ENCODE assay signal across 9 mouse cellular contexts in the genomic region with DNA sequence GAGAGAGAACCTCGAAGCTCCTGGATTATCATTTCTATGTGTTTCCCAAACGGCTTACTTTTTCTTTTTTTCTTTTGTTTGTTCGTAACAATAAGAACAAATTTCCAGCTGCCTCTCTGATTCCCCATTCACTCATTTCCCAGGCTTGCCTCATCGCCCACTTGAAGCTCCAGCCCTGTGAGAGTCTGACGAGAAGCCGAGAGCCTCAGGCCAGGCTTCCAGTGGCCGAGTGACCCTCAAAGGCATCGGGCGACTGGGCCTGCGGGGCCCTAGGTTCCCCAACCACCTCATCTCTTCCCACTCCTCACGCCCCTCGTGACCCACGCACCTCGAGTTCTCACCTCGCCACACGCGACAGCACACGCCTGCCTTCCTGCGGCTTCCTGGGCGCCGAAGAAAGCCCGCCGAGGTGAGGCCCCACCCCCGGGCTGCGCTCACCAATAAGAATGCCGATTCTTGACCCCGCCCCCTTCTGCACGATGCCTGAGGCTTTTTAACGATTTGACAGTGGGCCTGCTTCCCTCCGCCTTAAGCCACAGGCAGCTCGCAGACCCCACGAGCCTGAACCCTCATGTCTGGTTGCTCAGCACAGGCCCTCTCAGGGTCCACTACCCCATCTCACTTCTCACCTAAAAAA. TPM values are rescaled to one million over a fixed set of nuclear protein-coding genes. Genes with fewer than 3 reads are reported as not detected.
DNase-seq lines count a peak whose midpoint lies in the region; ATAC-seq lines count a peak whose summit lies in the region.
"Had no signal": no experiment of that assay in that cellular context is flagged by ENCODE, and none has a peak within 500 bp of the region (broad histone marks: within the 10 kb centered on the region; RNA-seq: fewer than 3 reads in every experiment).

No protein-coding gene starts in this region.

- peak overlapping the region; percentile 57 for H3K4me2 ChIP-seq in heart, embryonic 11.5 days
- H3K4me2 ChIP-seq in intestine, embryonic 16.5 days (ENCODE audit: low read depth, low read length), result peak overlapping the region; percentile 48
- peak overlapping the region; percentile 36 for H3K4me2 ChIP-seq in midbrain, embryonic 11.5 days

- no peak for DNase-seq in heart, postnatal 14 days
- peak; percentile 66 for DNase-seq in embryonic facial prominence, embryonic 10.5 days (ENCODE audit: low spot score)
- no peak for DNase-seq in midbrain, embryonic 11.5 days (ENCODE audit: low spot score, missing footprints)
- no peak for DNase-seq in adrenal gland, adult (ENCODE audit: inconsistent age in 2 of 2, low spot score in 1 of 2)
- no peak for DNase-seq in right cerebral cortex, adult 2 months (ENCODE audit: low spot score in 2 of 2)
- DNase-seq in cerebellum, adult 11-12 months, result no peak

- 0 out of 2 replicates have a peak, but pooled peaks have one; percentile 61 for ATAC-seq in heart, embryonic 11.5 days (replicated peaks; ENCODE audit: insufficient number of reproducible peaks, low FRiP score, low TSS enrichment)
- 0 out of 2 replicates have a peak, but pooled peaks have one; percentile 53 for ATAC-seq in intestine, embryonic 16.5 days
- peak; percentile 55; the same call in 1 of the 2 replicates for ATAC-seq in midbrain, embryonic 11.5 days (ENCODE audit: low FRiP score)

- peak overlapping the region; percentile 25 for H3K4me3 ChIP-seq in heart, embryonic 11.5 days (ENCODE audit: low read depth, low read length)
- H3K4me3 ChIP-seq in embryonic facial prominence, embryonic 10.5 days, result peak overlapping the region; percentile 43
- H3K4me3 ChIP-seq in intestine, embryonic 16.5 days (ENCODE audit: low read length), result peak overlapping the region; percentile 38
- peak overlapping the region; percentile 16; the same call in 1 of the 2 replicates for H3K4me3 ChIP-seq in midbrain, embryonic 11.5 days (ENCODE audit: low read depth, low read length)

- H3K4me1 ChIP-seq in heart, embryonic 11.5 days (ENCODE audit: control insufficient read depth, insufficient read depth, low read length), result no peaks in the 10 kb centered on the region
- peaks cover 7% of the 10 kb centered on the region for H3K4me1 ChIP-seq in embryonic facial prominence, embryonic 10.5 days
- H3K4me1 ChIP-seq in intestine, embryonic 16.5 days (ENCODE audit: control insufficient read depth, insufficient read depth, low read length), result no peaks in the 10 kb centered on the region
- H3K4me1 ChIP-seq in midbrain, embryonic 11.5 days (ENCODE audit: control insufficient read depth, insufficient read depth, low read length), result peaks cover 6% of the 10 kb centered on the region; the same call in 1 of the 2 replicates

- intact Hi-C loops in heart, postnatal 14 days (cut with DNase I), result no loop called here

- H3K36me3 ChIP-seq in heart, embryonic 11.5 days (ENCODE audit: control insufficient read depth, insufficient read depth, low read length), result no peaks in the 10 kb centered on the region
- H3K36me3 ChIP-seq in embryonic facial prominence, embryonic 10.5 days (replicated peaks), result no peaks in the 10 kb centered on the region
- no peaks in the 10 kb centered on the region for H3K36me3 ChIP-seq in intestine, embryonic 16.5 days (ENCODE audit: control insufficient read depth, insufficient read depth, low read length)
- no peaks in the 10 kb centered on the region for H3K36me3 ChIP-seq in midbrain, embryonic 11.5 days (ENCODE audit: control insufficient read depth, insufficient read depth, low read length)

- no peaks in the 10 kb centered on the region for H3K9me3 ChIP-seq in heart, embryonic 11.5 days (replicated peaks; ENCODE audit: control insufficient read depth, low read length)
- no peaks in the 10 kb centered on the region for H3K9me3 ChIP-seq in embryonic facial prominence, embryonic 10.5 days
- no peaks in the 10 kb centered on the region for H3K9me3 ChIP-seq in intestine, embryonic 16.5 days (ENCODE audit: control insufficient read depth, low read length)
- H3K9me3 ChIP-seq in midbrain, embryonic 11.5 days (ENCODE audit: control insufficient read depth, low read length), result no peaks in the 10 kb centered on the region; the same call in 1 of the 2 replicates

- no peaks in the 10 kb centered on the region for H3K27me3 ChIP-seq in heart, embryonic 11.5 days (ENCODE audit: control insufficient read depth, insufficient read depth, low read length)
- no peaks in the 10 kb centered on the region; the same call in 1 of the 2 replicates for H3K27me3 ChIP-seq in embryonic facial prominence, embryonic 10.5 days (replicated peaks; ENCODE audit: low read depth, poor library complexity, severe bottlenecking)
- no peaks in the 10 kb centered on the region for H3K27me3 ChIP-seq in intestine, embryonic 16.5 days (replicated peaks; ENCODE audit: control insufficient read depth, insufficient read depth, low read length)
- H3K27me3 ChIP-seq in midbrain, embryonic 11.5 days (ENCODE audit: control insufficient read depth, insufficient read depth, low read length), result no peaks in the 10 kb centered on the region

- H3K9ac ChIP-seq in heart, embryonic 11.5 days (ENCODE audit: low read depth, low read length), result no peak overlapping the region
- H3K9ac ChIP-seq in intestine, embryonic 16.5 days (ENCODE audit: low read depth, low read length), result peak overlapping the region; percentile 49
- H3K9ac ChIP-seq in midbrain, embryonic 11.5 days (ENCODE audit: low read length), result 0 out of 2 replicates have a peak overlapping the region, but pooled peaks have one; percentile 24

- 36% methylated on average over 32 of the region's 32 CpGs for WGBS in heart, embryonic 11.5 days (ENCODE audit: insufficient replicate concordance)
- WGBS in embryonic facial prominence, embryonic 10.5 days, result 53% methylated on average over 32 of the region's 32 CpGs
- WGBS in intestine, embryonic 16.5 days, result 45% methylated on average over 32 of the region's 32 CpGs
- 55% methylated on average over 32 of the region's 32 CpGs for WGBS in midbrain, embryonic 11.5 days

- no peak overlapping the region for H3K27ac ChIP-seq in heart, embryonic 11.5 days (ENCODE audit: low read depth, low read length)
- peak overlapping the region; percentile 70 for H3K27ac ChIP-seq in embryonic facial prominence, embryonic 10.5 days (replicated peaks)
- no peak overlapping the region for H3K27ac ChIP-seq in intestine, embryonic 16.5 days (ENCODE audit: low read length)
- H3K27ac ChIP-seq in midbrain, embryonic 11.5 days (ENCODE audit: low read depth, low read length), result no peak overlapping the region

RNA-seq across cellular contexts. Expression of a gene that starts 3.3 kb away (rescaled TPM):
- 1.1 and 1.4 TPM in 2 replicates for polyA plus RNA-seq in heart, embryonic 11.5 days (2014; fragmentation: Nextera tagmentation; extraction: Ambion mirVana)
- total RNA-seq in heart, postnatal 14 days (2021), result not detected
- 0.93 and 1.1 TPM in 2 replicates for polyA plus RNA-seq in embryonic facial prominence, embryonic 10.5 days (2016; fragmentation: Nextera tagmentation; extraction: Ambion mirVana)
- polyA plus RNA-seq in intestine, embryonic 16.5 days (2015; fragmentation: Nextera tagmentation; extraction: Ambion mirVana), result 1.1 TPM in 2 replicates
- polyA plus RNA-seq in midbrain, embryonic 11.5 days (2014; fragmentation: Nextera tagmentation; extraction: Ambion mirVana), result 0.89 and 1.6 TPM in 2 replicates

RNA-seq across cellular contexts. Expression of a gene that starts 4.7 kb away (rescaled TPM):
- polyA plus RNA-seq in heart, embryonic 11.5 days (2014; fragmentation: Nextera tagmentation; extraction: Ambion mirVana), result not detected in 2 replicates
- not detected for total RNA-seq in heart, postnatal 14 days (2021)
- not detected in 2 replicates for polyA plus RNA-seq in embryonic facial prominence, embryonic 10.5 days (2016; fragmentation: Nextera tagmentation; extraction: Ambion mirVana)
- polyA plus RNA-seq in intestine, embryonic 16.5 days (2015; fragmentation: Nextera tagmentation; extraction: Ambion mirVana), result not detected in 2 replicates
- polyA plus RNA-seq in midbrain, embryonic 11.5 days (2014; fragmentation: Nextera tagmentation; extraction: Ambion mirVana), result not detected in 2 replicates
- total RNA-seq: left cerebral cortex, postnatal 10 days had no signal

RNA-seq across cellular contexts. Expression of a gene that starts 28.8 kb away (rescaled TPM):
- polyA plus RNA-seq in heart, embryonic 11.5 days (2014; fragmentation: Nextera tagmentation; extraction: Ambion mirVana), result 34.6 and 46.9 TPM in 2 replicates
- total RNA-seq in heart, postnatal 14 days (2021), result 10 to 100 TPM; 23.6 to 29.4 TPM
- polyA plus RNA-seq in embryonic facial prominence, embryonic 10.5 days (2016; fragmentation: Nextera tagmentation; extraction: Ambion mirVana), result 56.6 and 57.5 TPM in 2 replicates
- polyA plus RNA-seq in intestine, embryonic 16.5 days (2015; fragmentation: Nextera tagmentation; extraction: Ambion mirVana), result 49.2 and 53.5 TPM in 2 replicates
- polyA plus RNA-seq in midbrain, embryonic 11.5 days (2014; fragmentation: Nextera tagmentation; extraction: Ambion mirVana), result 48.1 and 48.6 TPM in 2 replicates

RNA-seq across cellular contexts. Expression of a gene that starts 29.8 kb away (rescaled TPM):
- 58.1 and 71.8 TPM in 2 replicates for polyA plus RNA-seq in heart, embryonic 11.5 days (2014; fragmentation: Nextera tagmentation; extraction: Ambion mirVana)
- 10 to 100 TPM; 15.0 to 15.2 TPM for total RNA-seq in heart, postnatal 14 days (2021)
- polyA plus RNA-seq in embryonic facial prominence, embryonic 10.5 days (2016; fragmentation: Nextera tagmentation; extraction: Ambion mirVana), result 21.6 and 24.2 TPM in 2 replicates
- polyA plus RNA-seq in intestine, embryonic 16.5 days (2015; fragmentation: Nextera tagmentation; extraction: Ambion mirVana), result 44.7 and 49.6 TPM in 2 replicates
- 34.4 and 36.2 TPM in 2 replicates for polyA plus RNA-seq in midbrain, embryonic 11.5 days (2014; fragmentation: Nextera tagmentation; extraction: Ambion mirVana)

RNA-seq across cellular contexts. Expression of a gene that starts 38.9 kb away (rescaled TPM):
- polyA plus RNA-seq in heart, embryonic 11.5 days (2014; fragmentation: Nextera tagmentation; extraction: Ambion mirVana), result 0.46 and 0.66 TPM in 2 replicates
- total RNA-seq in heart, postnatal 14 days (2021), result under 1 TPM; 0.67 to 0.90 TPM
- 0.67 and 1.0 TPM in 2 replicates for polyA plus RNA-seq in embryonic facial prominence, embryonic 10.5 days (2016; fragmentation: Nextera tagmentation; extraction: Ambion mirVana)
- 0.49 and 0.55 TPM in 2 replicates for polyA plus RNA-seq in intestine, embryonic 16.5 days (2015; fragmentation: Nextera tagmentation; extraction: Ambion mirVana)
- 1.2 and 1.4 TPM in 2 replicates for polyA plus RNA-seq in midbrain, embryonic 11.5 days (2014; fragmentation: Nextera tagmentation; extraction: Ambion mirVana)
